Mouse (Mus musculus): ENCODE measurements around the gene Zdhhc17.

- TF ChIP-seq CTCF (conservative IDR thresholded peaks at IDR 0.05; ENCODE audit: low read length) = no peak
- no peak for TF ChIP-seq NANOG (IDR thresholded peaks at IDR 0.05; ENCODE audit: borderline replicate concordance, low read length)
- TF ChIP-seq POU5F1 (IDR thresholded peaks at IDR 0.05; ENCODE audit: borderline replicate concordance, low read length) = no peak
Observed at GRCm38 (mm10) chr10:111031511-111032365, 21.8 kb upstream of the Zdhhc17 start.
